Mouse (Mus musculus): ENCODE measurements at regions not wholly inside any gene's neighbourhood (a gene's known extent, or its start where the extent isn't known, plus 50 kb on each side); places are given as distances from the start of the nearest gene placed in this dataset.

DNA sequence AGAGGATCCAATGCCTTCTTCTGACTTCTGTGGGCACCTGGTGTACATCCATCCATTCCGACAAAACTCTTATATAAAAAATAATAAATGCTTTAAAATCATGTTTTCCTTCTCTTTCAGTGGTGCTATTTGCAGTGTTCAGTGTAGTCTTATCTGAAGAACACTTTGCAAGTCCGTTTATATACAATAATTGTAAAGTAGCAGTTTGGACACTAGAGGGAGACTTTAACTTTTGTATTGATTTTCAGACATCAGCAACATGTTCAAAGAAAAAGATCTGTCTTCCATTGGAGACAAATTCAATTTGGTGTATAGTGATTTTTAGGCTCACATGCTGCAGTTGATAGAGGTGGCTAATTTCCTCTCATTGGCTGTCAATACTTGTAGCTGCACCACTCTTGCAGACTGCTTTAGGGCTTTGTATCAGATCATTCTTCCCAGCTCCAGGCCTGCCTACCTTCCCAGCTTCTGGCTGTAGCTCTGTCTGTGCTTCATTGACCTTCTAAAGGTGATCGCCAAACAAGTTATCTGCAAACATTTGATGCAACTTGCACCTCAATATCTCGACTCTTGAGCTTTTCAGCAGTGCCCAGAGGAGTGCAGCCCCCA is 74.8 kb upstream of the Sult1c1 start:
- peak; percentile 60 for TF ChIP-seq CTCF (IDR thresholded peaks at IDR 0.05)
- intact Hi-C loops (cut with DNase I): loop anchor here (1.0 kb wide), 1 partner anchor 278 kb away; no protein-coding TSS in a partner anchor
- Histone ChIP-seq H3K27ac (no peak overlapping the region), H3K4me3 (no peak overlapping the region)
- no peak for DNase-seq (ENCODE audit: extremely low spot score in 1 of 2, low spot score in 2 of 2)

- Histone ChIP-seq H3K4me3 (no peak overlapping the region), H3K27ac (no peak overlapping the region)
- intact Hi-C loops (cut with DNase I): loop anchor here (5.0 kb wide), 1 partner anchor 49 kb away; no protein-coding TSS in a partner anchor
- TF ChIP-seq CTCF (IDR thresholded peaks at IDR 0.05): peak; percentile 59
- no peak for DNase-seq (ENCODE audit: extremely low spot score in 1 of 2, low spot score in 2 of 2)
Observed at GRCm38 (mm10) chr17:54061280-54061679, 70.8 kb upstream of the Sult1c1 start.
